Mouse (Mus musculus) Muller cell, postnatal 12 days (primary cell): Measurements from ENCODE around the gene Colgalt1.

ENCODE experiments used
- DNase-seq: peaks from one replicate; pipeline ENCODE4 v3.0.0-alpha.2; 2015; ENCODE audit errors: inconsistent ontology term

Colgalt1 gene

DNA sequence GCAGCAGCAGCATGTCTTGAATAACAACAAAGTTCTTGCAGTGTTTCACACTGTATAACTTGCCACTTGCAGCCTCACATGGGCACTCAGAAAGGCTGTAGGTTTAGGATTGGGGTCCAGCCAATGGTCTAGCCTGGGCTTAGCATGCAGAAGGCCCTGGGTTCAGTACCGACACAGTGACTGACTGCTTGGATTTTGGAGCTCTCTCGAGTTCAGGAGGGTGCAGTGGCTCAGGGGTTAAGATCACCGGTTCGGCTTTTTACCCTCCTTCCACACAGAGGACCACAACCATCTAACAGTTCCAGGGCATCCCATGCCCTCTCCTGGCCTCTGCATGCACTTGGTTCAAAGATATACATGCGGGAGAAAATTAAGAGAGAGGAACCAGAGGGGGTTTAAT, 19.8 kb upstream of the Colgalt1 start:
- no peak for DNase-seq

- peak; percentile 97 for DNase-seq
Measured at GRCm38 (mm10) chr8:71591471-71592373, 19.1 kb upstream of the Colgalt1 start, which contains the start of gene Pgls. TSS of gene Pgls (plus strand) at chr8:71592176.

GRCm38 (mm10) chr8:71592374-71593170, 18.2 kb upstream of the Colgalt1 start:
- DNase-seq: no peak

GRCm38 (mm10) chr8:71593556-71594323, 17.1 kb upstream of the Colgalt1 start:
- no peak for DNase-seq

GRCm38 (mm10) chr8:71594324-71594722, 16.5 kb upstream of the Colgalt1 start:
- no peak for DNase-seq

DNA sequence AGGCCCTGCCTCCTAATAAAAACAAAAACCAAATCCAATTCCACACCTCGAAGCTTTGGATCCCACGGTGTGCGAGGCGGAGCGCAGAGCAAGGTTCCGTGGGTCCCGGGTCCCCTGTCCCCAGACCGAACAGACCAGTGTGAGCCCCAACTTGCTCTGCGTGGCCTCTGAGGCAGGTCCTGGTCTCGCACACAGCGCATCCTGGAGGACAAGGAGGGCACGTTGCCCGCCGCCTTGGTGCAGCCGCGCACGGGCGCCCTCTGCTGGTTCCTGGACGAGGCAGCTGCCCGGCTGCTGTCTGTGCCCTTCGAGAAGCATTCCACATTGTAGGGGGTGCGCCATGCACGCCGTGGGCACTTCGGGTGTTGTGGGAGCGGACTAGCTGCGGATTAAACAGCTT, 14.9 kb upstream of the Colgalt1 start:
- peak; percentile 85 for DNase-seq

GRCm38 (mm10) chr8:71596384-71596783, 14.4 kb upstream of the Colgalt1 start:
- no peak for DNase-seq

DNA sequence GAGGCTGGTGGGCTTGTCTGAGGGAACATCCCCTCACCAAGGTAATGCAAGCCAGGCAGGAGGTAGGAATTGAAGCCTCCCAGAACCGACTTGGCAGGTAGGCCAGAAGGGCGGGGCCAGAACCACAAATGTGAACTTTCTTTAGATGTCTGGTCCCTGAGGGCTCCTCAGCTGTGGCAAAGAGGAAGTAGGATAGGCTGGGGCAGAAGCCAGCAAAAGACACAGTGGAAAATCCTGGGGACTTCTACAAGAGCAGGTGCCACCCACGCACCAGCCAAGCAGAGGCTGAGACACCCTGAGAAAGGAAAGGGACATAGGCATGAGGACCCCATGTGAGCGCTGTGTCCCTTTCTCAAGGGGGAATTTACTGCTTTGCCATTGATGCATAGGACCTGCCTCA, 14.0 kb upstream of the Colgalt1 start:
- DNase-seq: no peak

GRCm38 (mm10) chr8:71597451-71597850, 13.3 kb upstream of the Colgalt1 start, which contains the start of gene Fam129c:
TSS of gene Fam129c (plus strand) at chr8:71597648.
- no peak for DNase-seq

DNA sequence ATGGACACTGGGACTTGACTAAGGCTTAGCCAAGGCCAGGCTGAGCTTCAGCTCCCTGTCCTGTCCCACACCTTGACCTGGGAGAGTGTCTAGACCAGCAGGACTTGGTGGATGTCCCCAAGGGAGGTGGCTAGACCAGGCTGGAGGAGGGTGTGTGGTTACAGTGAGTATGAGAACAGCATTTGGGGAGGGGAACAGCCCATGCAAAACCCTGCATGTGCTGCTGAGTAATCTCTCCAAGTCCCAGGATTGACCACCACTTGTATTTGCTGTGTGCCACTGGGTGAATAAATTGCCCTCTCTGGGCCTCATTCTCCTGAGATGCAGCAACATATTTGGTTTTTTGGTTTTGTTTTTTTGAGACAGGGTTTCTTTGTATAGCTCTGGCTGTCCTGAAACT, 12.4 kb upstream of the Colgalt1 start:
- no peak for DNase-seq

DNA sequence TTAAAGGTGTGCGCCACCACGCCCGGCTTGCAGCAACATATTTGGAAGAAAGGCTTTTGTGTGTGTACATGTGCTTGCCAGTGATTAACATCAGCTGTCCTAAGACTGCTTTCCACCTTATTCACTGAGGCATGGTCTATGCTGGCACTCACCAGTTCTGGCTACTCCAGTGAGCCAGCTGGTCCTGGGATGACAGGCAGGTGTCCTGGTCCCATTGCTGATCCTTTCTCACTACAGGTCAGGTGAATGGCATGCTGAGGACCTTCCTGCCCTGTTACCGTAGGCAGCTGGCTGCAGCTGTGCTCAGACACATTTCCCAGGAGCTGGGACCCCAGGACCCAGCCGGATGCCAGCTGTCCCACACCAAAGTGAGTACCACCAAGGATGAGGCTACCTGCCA, 12.0 kb upstream of the Colgalt1 start:
- DNase-seq: no peak

GRCm38 (mm10) chr8:71601939-71602665, 8.7 kb upstream of the Colgalt1 start:
- no peak for DNase-seq

DNA sequence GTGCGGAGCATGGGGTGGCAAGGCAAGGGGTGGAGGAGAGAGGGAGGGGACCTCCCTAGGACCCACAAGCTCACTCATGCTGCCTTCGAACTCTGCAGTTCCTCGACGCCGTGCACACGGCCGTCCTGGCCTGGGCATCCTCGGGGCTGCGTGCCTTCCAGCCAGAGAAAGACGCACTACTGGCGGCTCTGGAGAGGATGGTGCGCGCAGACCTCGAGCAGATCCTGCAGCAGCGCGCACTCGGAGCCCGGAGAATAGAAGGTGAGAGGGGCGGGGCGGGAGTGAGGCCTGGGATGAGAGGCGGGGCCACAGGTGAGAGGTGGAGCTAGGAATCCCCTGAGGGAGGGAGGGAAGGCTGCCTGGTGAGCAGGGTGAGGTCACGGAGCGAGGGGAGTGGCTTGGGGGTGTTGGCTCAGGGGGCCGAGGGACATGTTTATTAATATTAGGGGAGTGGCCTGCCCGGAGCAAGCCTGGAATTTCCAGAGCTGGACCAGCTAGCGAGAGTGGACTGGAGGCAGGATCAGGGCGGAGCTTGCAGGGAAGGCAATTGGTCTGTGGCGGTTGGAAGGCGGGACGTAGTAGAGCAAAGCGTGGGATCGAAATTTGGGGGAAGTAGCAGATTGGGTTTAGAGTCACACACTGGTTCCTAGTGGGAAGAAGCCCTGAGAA, 8.0 kb upstream of the Colgalt1 start:
- DNase-seq: peak; percentile 60

GRCm38 (mm10) chr8:71604021-71604420, 6.8 kb upstream of the Colgalt1 start:
- DNase-seq: no peak

DNA sequence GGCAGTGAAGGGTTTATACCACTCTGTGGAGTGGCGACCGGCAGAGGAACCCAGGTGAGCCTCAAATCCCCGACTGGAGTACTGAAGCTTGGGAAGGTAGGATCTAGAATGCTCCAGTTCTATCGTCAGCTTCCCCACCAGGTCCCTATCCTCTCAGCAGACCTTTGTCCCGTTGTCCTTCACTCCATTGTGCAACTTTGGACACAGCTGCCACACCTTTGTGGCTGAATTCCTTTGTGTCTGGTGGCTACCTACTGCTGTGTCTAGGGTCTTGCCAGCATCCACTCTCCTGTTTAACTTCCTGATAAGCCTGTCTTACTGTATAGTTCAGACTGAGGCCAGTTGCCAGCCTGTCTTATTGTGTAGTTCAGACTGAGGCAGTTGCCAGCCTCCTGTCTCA, 1.3 kb downstream of the Colgalt1 start:
- no peak for DNase-seq

GRCm38 (mm10) chr8:71613418-71613817, 2.6 kb downstream of the Colgalt1 start:
- DNase-seq: no peak

GRCm38 (mm10) chr8:71619786-71620185, 9.0 kb downstream of the Colgalt1 start:
- DNase-seq: no peak

DNA sequence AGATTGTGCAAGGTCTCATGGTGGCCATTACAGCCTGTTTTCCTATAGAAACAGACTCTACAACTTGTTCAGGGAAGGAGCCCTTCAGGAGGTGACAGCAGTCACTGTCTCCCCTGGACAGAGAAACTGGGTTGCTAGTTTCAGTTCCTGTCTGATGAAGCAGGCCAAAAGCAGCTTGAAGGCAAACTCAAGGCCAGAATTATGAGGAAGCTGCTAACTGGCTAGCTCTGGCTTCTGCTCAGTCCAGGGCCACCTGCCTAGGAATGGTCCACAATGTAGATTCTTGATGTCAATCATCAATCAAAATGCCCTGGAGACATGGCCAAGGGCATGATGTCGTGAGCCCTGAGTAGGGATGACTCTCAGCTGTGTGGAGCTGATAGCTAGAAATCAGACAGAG, 14.3 kb downstream of the Colgalt1 start:
- DNase-seq: no peak

DNA sequence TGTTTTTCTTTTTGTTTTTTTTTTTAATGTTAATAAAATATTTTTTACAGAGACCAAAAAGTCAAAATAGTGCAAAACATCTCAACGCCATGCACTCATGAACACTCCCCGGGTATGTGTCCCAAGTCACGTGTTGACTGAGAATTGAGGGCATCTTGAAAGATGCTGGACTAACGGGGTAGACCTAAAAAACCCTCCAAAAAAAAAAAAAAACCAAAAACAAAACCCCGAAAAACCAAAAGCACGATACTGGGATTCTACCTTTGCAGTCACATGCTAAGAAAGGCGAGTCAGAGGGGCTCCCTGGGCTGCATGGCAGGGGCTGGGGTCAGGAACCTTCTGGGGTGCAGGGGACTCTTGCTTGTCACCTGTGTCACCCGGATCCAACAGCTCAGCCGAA, 16.0 kb downstream of the Colgalt1 start:
- DNase-seq: no peak

DNA sequence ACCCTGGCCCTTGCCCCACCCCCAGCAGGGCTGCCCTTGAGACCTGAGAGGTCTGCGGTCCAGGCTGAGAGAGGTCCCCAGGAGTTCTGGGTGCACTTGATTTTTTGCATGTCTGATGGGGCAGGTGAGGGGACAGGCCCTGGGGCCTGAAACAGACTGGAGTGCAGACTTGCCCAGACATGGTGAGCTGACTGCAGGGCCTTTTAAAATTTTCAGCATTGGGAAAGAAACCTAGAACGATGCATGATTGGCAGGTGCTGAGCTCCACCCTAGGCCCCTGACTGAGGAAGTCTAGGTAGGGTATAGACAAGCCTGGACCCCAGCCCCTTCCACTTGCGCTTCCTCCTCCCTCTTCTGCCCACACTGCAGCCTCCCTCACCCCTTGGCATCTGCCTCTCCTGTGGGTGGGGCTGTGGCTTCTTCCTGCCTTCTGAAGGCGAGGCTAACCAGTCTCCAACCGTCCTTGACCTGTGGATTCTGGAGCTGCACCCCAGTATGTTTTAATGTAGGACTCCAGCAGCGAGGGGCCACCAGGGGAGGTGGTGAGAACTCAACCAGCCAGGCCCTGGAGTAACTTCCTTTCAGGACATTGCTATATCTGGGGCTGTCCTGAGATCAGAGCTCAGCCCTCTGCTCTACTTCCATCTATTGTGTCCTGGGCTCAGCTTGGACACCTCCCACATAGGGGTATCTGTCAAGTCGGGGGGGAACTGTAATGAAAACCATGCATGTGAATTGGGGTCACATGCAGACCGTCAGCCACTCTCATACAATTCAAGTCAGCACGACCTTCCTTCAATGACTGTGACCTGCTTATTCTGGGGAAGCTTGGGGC, 16.7 kb downstream of the Colgalt1 start:
- no peak for DNase-seq
